Mouse (Mus musculus) CH12.LX (cell line): ENCODE data around the gene Pck2. TPM values are rescaled to one million over a fixed set of nuclear protein-coding genes. Genes with fewer than 3 reads are reported as not detected.

Experiments used
- DNase-seq: peaks from one replicate; pipeline ENCODE4 v3.0.0-alpha.2; 2013; ENCODE audit errors: extremely low read depth
- H3K27ac ChIP-seq: 2 replicates; pipeline ENCODE4 v1.5.1; 2012; ENCODE audit warnings: low read depth, mild to moderate bottlenecking, control low read depth, moderate library complexity; ENCODE audit not compliant: insufficient read depth
- H3K27me3 ChIP-seq: replicated peaks from 2 replicates; pipeline ENCODE3; 2012; ENCODE audit warnings: inconsistent platforms
- H3K36me3 ChIP-seq, 2 experiments: replicated peaks in 1 of 2; 2 replicates each; pipeline versions ENCODE3 to v1.6.1; 2012; ENCODE audit warnings: inconsistent platforms in 1 of 2, low read length in 1 of 2, mild to moderate bottlenecking in 1 of 2, mixed read lengths in 1 of 2, moderate library complexity in 1 of 2; ENCODE audit not compliant: control insufficient read depth in 1 of 2, insufficient read depth in 1 of 2
- H3K4me1 ChIP-seq, 2 experiments: 2 replicates each; pipeline ENCODE4 v1.6.1; 2012; ENCODE audit warnings: inconsistent platforms in 1 of 2, moderate library complexity in 1 of 2; ENCODE audit not compliant: insufficient read depth in 2 of 2, control insufficient read depth in 1 of 2
- H3K4me2 ChIP-seq: 2 replicates; pipeline ENCODE4 v1.6.1; 2012; ENCODE audit warnings: low read depth, mild to moderate bottlenecking, control low read depth; ENCODE audit not compliant: poor library complexity, insufficient read depth, severe bottlenecking
- H3K4me3 ChIP-seq, 3 experiments: fragments of 150-350 bp in 1 of 3; sonication (generic) in 1 of 3; replicated peaks in 1 of 3; 2 replicates each; pipeline versions ENCODE3 to v1.5.1; 2011 to 2012; ENCODE audit warnings: low read depth in 2 of 3, low read length in 2 of 3, mild to moderate bottlenecking in 2 of 3, moderate library complexity in 2 of 3, control low read depth in 1 of 3, improper control_type of control experiment in 1 of 3, inconsistent platforms in 1 of 3, mixed read lengths in 1 of 3; ENCODE audit not compliant: poor library complexity in 1 of 3
- H3K79me2 ChIP-seq: replicated peaks from 2 replicates; pipeline ENCODE4 v1.6.1; 2012; ENCODE audit warnings: mild to moderate bottlenecking, moderate library complexity; ENCODE audit not compliant: control insufficient read depth, poor library complexity, insufficient read depth, severe bottlenecking; ENCODE audit errors: extremely low read depth
- H3K9ac ChIP-seq: 2 replicates; pipeline ENCODE4 v1.6.1; 2012; ENCODE audit warnings: low read depth, mild to moderate bottlenecking, control low read depth, moderate library complexity; ENCODE audit not compliant: insufficient read depth
- H3K9me3 ChIP-seq: replicated peaks from 2 replicates; pipeline ENCODE3; 2012; ENCODE audit warnings: low read length, inconsistent platforms, mixed read lengths
- CHD1 ChIP-seq: IDR thresholded peaks from 2 replicates; pipeline ENCODE4 v1.6.1; 2012; ENCODE audit warnings: low read depth, low read length, improper control_type of control experiment, inconsistent platforms
- CHD2 ChIP-seq: IDR thresholded peaks from 2 replicates; pipeline ENCODE4 v1.6.1; 2011; ENCODE audit warnings: low read length, improper control_type of control experiment
- CTCF ChIP-seq, 2 experiments: IDR thresholded peaks in 1 of 2; conservative IDR thresholded peaks in 1 of 2; 2 replicates each; pipeline ENCODE4 v1.5.1; 2011 to 2012; ENCODE audit warnings: low read depth in 2 of 2, low read length in 2 of 2, improper control_type of control experiment in 1 of 2, inconsistent platforms in 1 of 2, mild to moderate bottlenecking in 1 of 2, moderate library complexity in 1 of 2
- E2F4 ChIP-seq: IDR thresholded peaks from 2 replicates; pipeline ENCODE4 v1.6.1; 2011; ENCODE audit warnings: low read depth, low read length, improper control_type of control experiment; ENCODE audit not compliant: insufficient replicate concordance
- ELF1 ChIP-seq: IDR thresholded peaks from 2 replicates; pipeline ENCODE4 v1.6.1; 2014; ENCODE audit warnings: low read depth, mild to moderate bottlenecking, inconsistent platforms, low read length, improper control_type of control experiment
- EP300 ChIP-seq: IDR thresholded peaks from 2 replicates; pipeline ENCODE4 v1.6.1; 2011; ENCODE audit warnings: low read length, improper control_type of control experiment
- ETS1 ChIP-seq: conservative IDR thresholded peaks from 2 replicates; pipeline ENCODE4 v1.6.1; 2012; ENCODE audit warnings: low read depth, mild to moderate bottlenecking, inconsistent platforms, low read length, improper control_type of control experiment, moderate library complexity
- GABPA ChIP-seq: IDR thresholded peaks from 2 replicates; pipeline ENCODE4 v1.6.1; 2012; ENCODE audit warnings: low read depth, low read length, improper control_type of control experiment, inconsistent platforms; ENCODE audit not compliant: insufficient replicate concordance
- IRF4 ChIP-seq: IDR thresholded peaks from 2 replicates; pipeline ENCODE4 v1.6.1; 2014; ENCODE audit warnings: low read depth, mild to moderate bottlenecking, inconsistent platforms, low read length, improper control_type of control experiment
- JUN ChIP-seq: IDR thresholded peaks from 2 replicates; pipeline ENCODE4 v1.6.1; 2011; ENCODE audit warnings: low read depth, mild to moderate bottlenecking, low read length, improper control_type of control experiment, moderate library complexity; ENCODE audit not compliant: insufficient read depth
- MAX ChIP-seq: IDR thresholded peaks from 2 replicates; pipeline ENCODE4 v1.6.1; 2011; ENCODE audit warnings: low read length, improper control_type of control experiment
- MYC ChIP-seq: IDR thresholded peaks from 2 replicates; pipeline ENCODE4 v1.6.1; 2011; ENCODE audit warnings: low read depth, mild to moderate bottlenecking, improper control_type of control experiment, low read length
- PAX5 ChIP-seq: IDR thresholded peaks from 2 replicates; pipeline ENCODE4 v1.6.1; 2012; ENCODE audit warnings: low read length, inconsistent platforms, mixed read lengths
- POLR2A ChIP-seq: IDR thresholded peaks from 2 replicates; pipeline ENCODE4 v1.6.1; 2011; ENCODE audit warnings: low read depth, mild to moderate bottlenecking, improper control_type of control experiment, low read length
- POLR2AphosphoS2 ChIP-seq: IDR thresholded peaks from 2 replicates; pipeline ENCODE4 v1.6.1; 2011; ENCODE audit warnings: low read depth, low read length, improper control_type of control experiment
- RCOR1 ChIP-seq: conservative IDR thresholded peaks from 2 replicates; pipeline ENCODE4 v1.6.1; 2012; ENCODE audit warnings: low read depth, mild to moderate bottlenecking, inconsistent platforms, low read length, improper control_type of control experiment
- TCF12 ChIP-seq: IDR thresholded peaks from 2 replicates; pipeline ENCODE4 v1.6.1; 2014; ENCODE audit warnings: low read depth, mild to moderate bottlenecking, inconsistent platforms, low read length, improper control_type of control experiment
- UBTF ChIP-seq: IDR thresholded peaks from 2 replicates; pipeline ENCODE4 v1.6.1; 2012; ENCODE audit warnings: low read depth, mild to moderate bottlenecking, inconsistent platforms, low read length, improper control_type of control experiment, moderate library complexity
- USF1 ChIP-seq: IDR thresholded peaks from 2 replicates; pipeline ENCODE4 v1.6.1; 2014; ENCODE audit warnings: low read depth, mild to moderate bottlenecking, inconsistent platforms, low read length, improper control_type of control experiment
- ZC3H11A ChIP-seq: IDR thresholded peaks from 2 replicates; pipeline ENCODE4 v1.6.1; 2012; ENCODE audit warnings: low read depth, mild to moderate bottlenecking, inconsistent platforms, low read length, improper control_type of control experiment
- ZKSCAN1 ChIP-seq: IDR thresholded peaks from 2 replicates; pipeline ENCODE4 v1.6.1; 2012; ENCODE audit warnings: low read depth, inconsistent platforms, low read length, improper control_type of control experiment, borderline replicate concordance
- dilution Hi-C: fragments of 300-500 bp; cut with MboI; formaldehyde crosslinking; loops from 2 replicates; pipeline ENCODE4 v1.14.3; 2020; ENCODE audit warnings: low sequenced_read_pairs; ENCODE audit not compliant: extremely low pct_unique_long_range_greater_than_20kb, extremely low pct_ligation_motif_present
- in situ Hi-C: fragments of 300-500 bp; cut with MboI; formaldehyde crosslinking; loops from 3 replicates; pipeline ENCODE4 v1.14.3; 2019; ENCODE audit warnings: low sequenced_read_pairs, low pct_ligation_motif_present, low pct_unique_long_range_greater_than_20kb, mixed read lengths
- polyA plus RNA-seq: library from polyadenylated mRNA; unstranded; fragments of >175 nt; gene quantifications from 2 replicates; pipeline ENCODE4 v1.2.1, GENCODE M21; 2012; ENCODE audit warnings: low read depth; ENCODE audit not compliant: insufficient read length
- total RNA-seq, 2 experiments: library from RNA; depleted of rRNA; stranded (reverse); fragments of 300-350 nt in 1 of 2; fragments of >200 nt in 1 of 2; gene quantifications; 2 replicates each; pipeline ENCODE4 v1.2.3; 2012 to 2014

Pck2 gene
- total and polyA plus RNA-seq, 3 experiments, result 120 to 286 (median 144) TPM

DNA sequence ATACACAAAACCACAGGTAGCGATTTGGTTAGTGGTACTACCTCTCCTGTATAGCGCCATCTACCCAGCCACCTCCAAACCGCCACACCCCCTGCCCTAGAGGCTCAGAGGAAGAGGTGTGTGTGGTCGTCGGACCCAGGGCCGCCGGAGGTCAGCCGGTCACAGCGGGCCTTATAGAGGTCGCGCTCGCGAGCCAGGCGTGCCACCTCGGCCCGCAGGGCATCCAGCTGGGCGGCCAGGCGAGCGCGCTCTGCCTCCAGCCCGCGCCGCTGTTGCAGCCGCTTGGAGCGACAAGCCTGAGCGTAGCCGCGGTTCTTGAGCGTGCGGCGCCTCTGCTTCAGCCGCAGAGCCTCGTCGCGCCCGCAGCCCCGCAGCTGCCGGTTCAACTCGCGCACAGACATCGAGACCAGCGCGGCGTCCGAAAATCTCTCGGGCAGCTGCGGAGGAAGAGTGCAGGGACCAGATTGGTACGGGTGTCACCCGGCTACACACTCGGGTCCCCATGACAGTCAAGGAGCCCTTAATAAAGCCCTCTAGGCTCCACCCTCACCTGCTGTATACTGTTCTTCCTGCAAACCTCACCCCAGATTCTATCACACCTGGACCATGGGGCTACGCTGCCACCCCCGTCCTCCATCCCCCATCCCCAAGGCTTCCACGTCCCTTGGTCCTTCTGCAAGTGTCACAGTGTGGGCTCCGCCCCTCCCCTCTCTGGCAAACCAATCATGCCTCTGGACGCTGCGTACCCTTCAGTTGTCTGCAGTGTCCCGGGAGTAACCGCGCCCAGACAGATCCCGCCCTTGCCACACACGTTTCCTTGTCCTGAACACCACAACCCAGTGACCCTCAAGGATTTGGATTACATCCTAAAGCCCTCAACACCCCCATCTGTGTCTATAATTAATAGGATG lies 19.4 kb upstream of the Pck2 start:
- H3K9ac ChIP-seq, result no peak overlapping the region
- no peaks in the 10 kb centered on the region for H3K36me3 ChIP-seq
- peaks cover 2 to 27% of the 10 kb centered on the region in 2 experiments; a peak in 2 of 4 replicates for H3K4me1 ChIP-seq
- H3K9me3 ChIP-seq, result no peaks in the 10 kb centered on the region
- dilution Hi-C loops, result no loop called here
- peak overlapping the region; percentile 60 for H3K4me2 ChIP-seq
- TF ChIP-seq EP300 (no peak), UBTF (peak; percentile 66; the same call in 1 of the 2 replicates), CTCF (conservative IDR thresholded peaks at IDR 0.05 in 1 of 2, IDR thresholded peaks at IDR 0.05 in 1 of 2; ENCODE audit: low read depth in 2 of 2, low read length in 2 of 2) (peak in 1 of 2 experiments; percentile 47; a peak in 2 of 4 replicates), MYC (no peak)
- peaks cover 69% of the 10 kb centered on the region for H3K27me3 ChIP-seq
- H3K4me3 ChIP-seq, result peak overlapping the region in 1 of 3 experiments; percentile 50
- no peak for DNase-seq
- H3K27ac ChIP-seq, result no peak overlapping the region
- no peaks in the 10 kb centered on the region for H3K79me2 ChIP-seq
- in situ Hi-C loops, result no loop called here

DNA sequence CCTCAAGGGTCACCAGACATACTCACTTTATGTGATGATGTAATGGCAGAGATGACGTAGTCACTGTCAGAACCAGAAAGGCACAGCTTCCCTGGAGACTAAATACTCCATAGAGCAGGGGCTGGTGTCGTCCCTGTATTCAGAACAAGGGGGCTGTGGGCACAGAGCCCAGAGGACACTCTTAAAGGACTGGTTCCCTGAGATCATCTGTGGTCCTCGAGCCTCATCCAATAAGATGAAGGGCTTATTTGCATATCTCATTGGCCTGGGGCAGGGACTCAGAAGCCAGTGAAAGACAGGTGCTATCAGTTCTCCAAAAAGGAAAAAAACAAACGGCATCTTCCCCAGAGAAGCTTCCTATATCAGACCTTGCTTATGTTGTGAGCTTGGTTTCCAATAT lies 16.0 kb upstream of the Pck2 start:
- no peak for TF ChIP-seq CHD1
- peak; percentile 30; the same call in 1 of the 2 replicates for TF ChIP-seq EP300
- H3K9me3 ChIP-seq, result no peaks in the 10 kb centered on the region
- H3K4me2 ChIP-seq, result no peak overlapping the region
- no peak overlapping the region for H3K9ac ChIP-seq
- H3K79me2 ChIP-seq, result no peaks in the 10 kb centered on the region
- in situ Hi-C loops, result no loop called here
- H3K27me3 ChIP-seq, result peaks cover 41% of the 10 kb centered on the region
- dilution Hi-C loops, result no loop called here
- H3K4me1 ChIP-seq, result peaks cover 5 to 25% of the 10 kb centered on the region in 2 experiments; a peak in 2 of 4 replicates
- H3K27ac ChIP-seq, result no peak overlapping the region
- no peak overlapping the region for H3K4me3 ChIP-seq
- DNase-seq, result no peak
- H3K36me3 ChIP-seq, result no peaks in the 10 kb centered on the region

DNA sequence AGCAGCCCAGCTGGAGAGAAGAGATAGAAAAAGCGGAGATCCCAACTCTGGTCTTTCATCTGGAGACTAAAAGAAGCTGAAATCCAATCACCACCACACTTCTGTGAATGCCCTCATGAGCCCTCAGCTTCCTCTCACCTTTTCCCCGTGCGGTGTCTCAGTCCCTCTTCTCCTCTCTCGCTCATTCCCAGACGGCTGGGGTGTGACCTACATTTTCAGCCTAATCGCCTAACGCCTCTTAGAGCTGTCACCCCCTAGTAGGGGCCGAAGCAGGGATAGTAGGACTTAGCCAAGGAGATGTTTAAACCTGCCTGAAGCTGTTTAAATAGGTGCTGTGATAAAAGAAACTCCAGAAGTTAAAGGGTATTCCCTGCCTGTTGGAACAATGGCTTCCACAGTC lies 15.3 kb upstream of the Pck2 start, which contains the start of gene Nrl:
Gene Nrl (minus strand): TSS at position 197 of the 400 bp plus-strand sequence.
- H3K9ac ChIP-seq, result no peak within 1 kb of the TSS
- H3K4me3 ChIP-seq, result no peak within 1 kb of the TSS
- peaks cover 5 to 22% of the 10 kb centered on the region in 2 experiments; a peak in 2 of 4 replicates for H3K4me1 ChIP-seq
- no peaks in the 10 kb centered on the region for H3K36me3 ChIP-seq
- in situ Hi-C loops, result no loop called here
- peaks cover 35% of the 10 kb centered on the region for H3K27me3 ChIP-seq
- no peaks in the 10 kb centered on the region for H3K79me2 ChIP-seq
- no peak for DNase-seq
- H3K27ac ChIP-seq, result no peak within 1 kb of the TSS
- H3K4me2 ChIP-seq, result no peak within 1 kb of the TSS
- H3K9me3 ChIP-seq, result no peaks in the 10 kb centered on the region
- dilution Hi-C loops, result no loop called here
- TF ChIP-seq ZKSCAN1 (no peak), IRF4 (no peak), RCOR1 (no peak), GABPA (no peak), TCF12 (no peak), ETS1 (no peak), ZC3H11A (no peak), ELF1 (no peak), PAX5 (no peak), POLR2AphosphoS2 (no peak), POLR2A (no peak), JUN (no peak), EP300 (no peak), MYC (no peak), MAX (no peak), USF1 (no peak), CHD2 (no peak), E2F4 (no peak)
